Mouse (Mus musculus) erythroblast, embryonic 14.5 days (primary cell): ENCODE results near the gene Gcm1. TPM values are rescaled to one million over a fixed set of nuclear protein-coding genes. Genes with fewer than 3 reads are reported as not detected.

Experiments used
- H3K27me3 ChIP-seq: 2 replicates; pipeline ENCODE4 v1.6.1; 2012; ENCODE audit warnings: inconsistent platforms; ENCODE audit not compliant: control insufficient read depth
- H3K36me3 ChIP-seq: 2 replicates; pipeline ENCODE4 v1.6.1; 2012; ENCODE audit warnings: mild to moderate bottlenecking, inconsistent platforms; ENCODE audit not compliant: control insufficient read depth
- H3K4me1 ChIP-seq: 2 replicates; pipeline ENCODE4 v1.6.1; 2012; ENCODE audit warnings: inconsistent platforms; ENCODE audit not compliant: control insufficient read depth
- H3K4me3 ChIP-seq: replicated peaks from 2 replicates; pipeline ENCODE3; 2012; ENCODE audit warnings: moderate library complexity, mild to moderate bottlenecking, inconsistent platforms
- H3K9me3 ChIP-seq: 2 replicates; pipeline ENCODE4 v1.6.1; 2012; ENCODE audit warnings: low read length, inconsistent platforms, mixed read lengths; ENCODE audit not compliant: control insufficient read depth
- GATA1 ChIP-seq: IDR thresholded peaks from 2 replicates; pipeline ENCODE4 v1.6.1; 2012; ENCODE audit warnings: low read length, inconsistent platforms, mixed read lengths
- TAL1 ChIP-seq: IDR thresholded peaks from 3 replicates; pipeline ENCODE4 v1.6.1; 2012; ENCODE audit warnings: low read length, inconsistent platforms, mixed read lengths
- polyA plus RNA-seq: library from polyadenylated mRNA; stranded (reverse); fragments of >175 nt; gene quantifications from 2 replicates; pipeline ENCODE4 v1.2.3, GENCODE M21; 2012

Gene Gcm1
- not detected in 2 replicates for polyA plus RNA-seq

DNA sequence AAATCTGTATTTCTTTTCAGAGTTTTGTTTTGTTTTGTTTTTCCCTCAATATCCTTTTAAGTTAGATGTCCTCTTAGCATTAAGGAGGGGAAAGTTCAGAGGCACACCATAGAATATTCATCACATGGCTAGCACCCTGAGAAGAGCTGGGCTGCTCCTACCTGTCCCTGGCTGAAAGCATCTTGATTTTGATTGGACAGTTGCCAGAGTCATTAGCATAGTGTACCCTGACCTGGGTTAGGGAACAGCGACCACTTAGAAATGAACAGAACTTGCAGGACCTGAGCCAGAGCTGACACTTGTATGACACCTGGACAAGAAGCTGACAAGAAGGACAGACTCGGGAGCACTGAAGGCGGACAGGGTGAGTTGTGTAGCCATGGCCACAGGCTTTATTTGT lies at the start of gene Gcm1:
Gcm1 (plus strand) TSS at position 248 of the 400 bp plus-strand sequence.
- Histone ChIP-seq H3K36me3 (no peaks in the 10 kb centered on the region), H3K27me3 (no peaks in the 10 kb centered on the region; the same call in 1 of the 2 replicates), H3K9me3 (no peaks in the 10 kb centered on the region), H3K4me1 (peaks cover 7% of the 10 kb centered on the region), H3K4me3 (no peak within 1 kb of the TSS)
- TF ChIP-seq TAL1 (no peak), GATA1 (no peak)

- H3K4me3 ChIP-seq, result no peak overlapping the region
- H3K27me3 ChIP-seq, result peaks cover 11% of the 10 kb centered on the region
- H3K4me1 ChIP-seq, result peaks cover 31% of the 10 kb centered on the region
- H3K36me3 ChIP-seq, result no peaks in the 10 kb centered on the region
- H3K9me3 ChIP-seq, result no peaks in the 10 kb centered on the region
- no peak for TF ChIP-seq TAL1
- no peak for TF ChIP-seq GATA1
Measured at GRCm38 (mm10) chr9:78003278-78003677, 48.4 kb upstream of the Gcm1 start.

DNA sequence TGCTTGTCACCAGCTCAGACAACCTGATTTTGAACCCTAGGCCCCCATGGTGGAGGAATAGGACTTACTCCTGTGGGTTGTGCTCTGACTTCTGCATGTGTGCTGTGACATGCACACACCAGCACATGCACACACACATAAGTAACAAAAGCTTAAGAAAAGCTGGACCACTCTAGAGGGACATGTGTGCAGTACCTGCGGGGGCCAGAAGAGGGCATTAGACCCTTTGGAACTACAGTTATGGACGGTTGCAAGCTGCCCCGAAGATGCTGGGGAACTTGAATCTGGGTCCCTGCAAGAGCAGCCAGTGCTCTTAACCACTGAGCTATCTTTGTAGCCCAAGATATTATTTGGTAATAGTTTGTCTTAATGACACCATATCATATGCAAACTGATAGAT lies 46.2 kb upstream of the Gcm1 start:
- Histone ChIP-seq H3K4me1 (peaks cover 23% of the 10 kb centered on the region), H3K4me3 (no peak overlapping the region), H3K36me3 (no peaks in the 10 kb centered on the region), H3K9me3 (no peaks in the 10 kb centered on the region), H3K27me3 (peaks cover 20% of the 10 kb centered on the region)
- no peak for TF ChIP-seq GATA1

DNA sequence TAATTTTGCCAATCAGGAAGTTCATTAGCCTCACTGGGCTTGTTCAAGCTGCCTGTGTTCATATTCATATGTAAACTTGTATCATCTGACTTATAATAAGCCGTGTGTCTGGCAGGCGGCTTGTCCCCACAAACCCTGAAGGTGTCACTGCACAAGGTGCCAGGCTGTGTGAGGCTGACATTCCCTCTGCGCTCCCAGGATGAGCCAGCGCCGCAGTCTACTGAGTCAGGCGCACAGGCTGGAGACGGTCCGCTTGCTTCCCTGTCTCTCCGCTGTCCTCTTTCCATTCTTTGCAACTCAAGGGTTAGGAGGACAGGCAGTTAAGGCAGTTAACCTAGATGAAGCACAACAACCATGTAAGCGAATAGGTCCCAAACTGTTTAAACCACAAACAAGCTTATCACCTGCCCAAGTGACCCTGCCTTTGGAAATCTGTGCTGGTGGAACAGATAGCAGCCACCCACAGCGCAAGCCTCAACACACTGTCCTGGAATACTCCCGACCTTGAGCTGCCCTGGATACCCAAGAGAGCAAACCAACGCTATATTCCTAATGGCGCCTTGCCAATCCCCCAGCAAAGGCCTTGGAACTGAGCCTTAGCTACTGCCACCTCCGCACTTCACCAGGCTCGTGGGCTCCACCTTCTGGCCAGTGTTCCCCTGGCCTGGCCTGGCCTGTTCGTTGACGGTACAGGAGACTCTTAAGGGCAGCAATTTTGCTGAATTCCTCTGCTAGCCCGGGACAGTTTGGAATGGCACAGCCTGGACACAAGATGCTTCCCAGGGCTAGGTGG lies 45.3 kb upstream of the Gcm1 start:
- H3K4me1 ChIP-seq, result peaks cover 17% of the 10 kb centered on the region
- H3K36me3 ChIP-seq, result no peaks in the 10 kb centered on the region
- H3K4me3 ChIP-seq, result no peak overlapping the region
- H3K9me3 ChIP-seq, result no peaks in the 10 kb centered on the region
- TF ChIP-seq TAL1, result no peak
- TF ChIP-seq GATA1, result no peak
- peaks cover 26% of the 10 kb centered on the region for H3K27me3 ChIP-seq

DNA sequence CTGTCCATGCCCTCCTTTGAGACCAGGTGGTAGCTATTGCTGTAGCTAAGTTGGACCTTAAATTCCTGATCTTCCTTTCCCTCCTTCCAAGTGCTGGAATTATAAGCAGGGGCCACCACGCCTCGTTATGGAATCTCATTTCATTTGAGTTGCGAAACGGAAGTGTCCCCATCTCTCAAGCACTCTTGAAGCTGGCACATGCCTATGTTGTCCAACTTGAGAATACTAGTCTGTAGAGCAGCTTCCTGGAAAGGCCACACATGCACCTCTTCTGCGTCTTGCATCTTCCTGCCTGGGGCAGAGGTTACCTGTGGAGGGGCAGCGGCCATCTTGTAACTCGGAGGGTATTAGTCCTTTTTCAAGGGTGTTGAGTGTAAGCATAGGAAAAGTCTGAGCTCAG lies 42.3 kb upstream of the Gcm1 start:
- Histone ChIP-seq H3K27me3 (peaks cover 18% of the 10 kb centered on the region), H3K4me3 (no peak overlapping the region), H3K9me3 (no peaks in the 10 kb centered on the region), H3K4me1 (peaks cover 17% of the 10 kb centered on the region), H3K36me3 (no peaks in the 10 kb centered on the region)
- TF ChIP-seq GATA1 (no peak), TAL1 (no peak)

DNA sequence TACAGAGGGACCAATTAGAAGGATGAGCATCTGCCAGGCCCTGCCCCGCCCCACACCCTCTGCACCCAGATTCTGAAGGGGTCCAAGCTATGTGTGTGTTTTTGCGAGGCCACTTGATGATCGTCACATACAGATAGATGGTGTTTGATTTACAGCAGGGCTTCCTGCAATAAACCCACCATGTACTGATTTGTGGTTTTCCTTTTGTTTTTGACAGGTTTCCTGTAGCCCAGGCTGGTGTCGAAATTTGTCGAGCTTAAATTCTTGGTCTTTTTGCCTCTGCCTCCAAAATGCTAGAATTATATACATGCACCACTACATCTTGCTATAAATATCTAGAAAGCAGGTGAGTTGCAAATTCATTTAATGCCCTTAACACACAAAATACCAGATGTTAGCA lies 41.5 kb upstream of the Gcm1 start:
- Histone ChIP-seq H3K36me3 (no peaks in the 10 kb centered on the region), H3K4me1 (peaks cover 13% of the 10 kb centered on the region), H3K4me3 (no peak overlapping the region), H3K9me3 (no peaks in the 10 kb centered on the region), H3K27me3 (peaks cover 17% of the 10 kb centered on the region)
- TF ChIP-seq TAL1, result no peak
- no peak for TF ChIP-seq GATA1

DNA sequence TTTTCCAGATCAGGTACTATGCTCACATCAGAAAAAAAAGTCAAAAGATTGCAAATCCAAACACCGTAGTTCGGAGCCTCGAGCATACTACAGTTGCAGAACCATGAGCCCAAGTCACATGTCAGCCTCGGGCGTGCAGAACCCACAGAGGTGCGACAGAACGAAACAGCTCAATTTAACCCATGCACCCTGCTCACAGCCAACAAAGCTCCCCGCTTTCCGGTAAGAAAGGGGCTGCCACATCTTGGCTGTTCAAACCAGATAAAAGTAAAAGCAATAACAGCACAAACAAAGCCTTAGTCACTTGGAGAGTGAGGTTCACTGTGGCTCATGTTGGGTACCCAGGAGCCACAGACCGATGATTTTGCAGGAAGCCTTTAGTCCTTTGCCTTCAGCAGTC lies 41.0 kb upstream of the Gcm1 start:
- Histone ChIP-seq H3K27me3 (peaks cover 17% of the 10 kb centered on the region), H3K9me3 (no peaks in the 10 kb centered on the region), H3K4me3 (no peak overlapping the region), H3K4me1 (peaks cover 10% of the 10 kb centered on the region), H3K36me3 (no peaks in the 10 kb centered on the region)
- no peak for TF ChIP-seq TAL1

DNA sequence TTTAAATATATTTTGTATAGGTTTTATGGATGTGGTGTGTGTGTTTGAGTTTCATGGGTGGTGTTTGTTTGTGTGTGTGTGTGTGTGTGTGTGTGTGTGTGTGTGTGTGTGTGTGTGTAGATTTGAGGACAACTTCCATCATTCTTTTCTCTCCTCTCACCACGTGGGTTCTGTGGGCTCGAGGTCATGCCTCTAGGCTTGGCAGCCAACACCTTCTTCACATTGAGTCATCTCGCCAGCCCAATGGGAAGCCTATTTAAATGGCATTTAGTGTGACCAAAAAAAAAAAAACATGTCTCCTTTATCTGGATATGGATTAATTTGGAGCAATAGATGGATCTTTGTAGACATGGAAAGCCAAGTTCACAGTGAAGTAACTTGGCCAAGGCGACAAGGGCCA lies 39.7 kb upstream of the Gcm1 start:
- H3K4me3 ChIP-seq, result no peak overlapping the region
- H3K9me3 ChIP-seq, result no peaks in the 10 kb centered on the region
- no peak for TF ChIP-seq TAL1
- no peak for TF ChIP-seq GATA1
- H3K27me3 ChIP-seq, result peaks cover 17% of the 10 kb centered on the region
- H3K36me3 ChIP-seq, result no peaks in the 10 kb centered on the region
- H3K4me1 ChIP-seq, result peaks cover 1% of the 10 kb centered on the region; the same call in 1 of the 2 replicates

DNA sequence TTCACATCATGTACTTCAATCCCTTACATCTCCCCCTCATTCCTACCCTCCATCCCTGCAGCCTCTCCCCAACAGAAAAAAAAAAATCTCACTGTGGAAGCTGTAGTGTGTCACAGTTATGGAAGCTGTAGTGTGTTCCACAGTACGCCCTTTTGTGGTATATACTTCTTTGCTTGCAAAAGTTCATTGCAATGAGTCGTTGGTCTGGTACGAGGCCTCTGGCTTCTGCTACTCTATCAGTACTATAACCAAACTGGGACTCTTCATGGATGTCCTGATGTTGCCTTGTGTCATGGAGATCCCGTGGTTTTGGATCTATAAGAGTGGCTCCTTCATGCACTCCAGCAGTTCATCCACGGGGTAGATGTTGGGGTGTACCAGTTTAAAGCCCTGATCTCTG lies 39.0 kb upstream of the Gcm1 start:
- Histone ChIP-seq H3K27me3 (peaks cover 17% of the 10 kb centered on the region), H3K4me3 (no peak overlapping the region), H3K4me1 (peaks cover 1% of the 10 kb centered on the region; the same call in 1 of the 2 replicates), H3K9me3 (no peaks in the 10 kb centered on the region), H3K36me3 (no peaks in the 10 kb centered on the region)
- no peak for TF ChIP-seq TAL1
- TF ChIP-seq GATA1, result no peak

DNA sequence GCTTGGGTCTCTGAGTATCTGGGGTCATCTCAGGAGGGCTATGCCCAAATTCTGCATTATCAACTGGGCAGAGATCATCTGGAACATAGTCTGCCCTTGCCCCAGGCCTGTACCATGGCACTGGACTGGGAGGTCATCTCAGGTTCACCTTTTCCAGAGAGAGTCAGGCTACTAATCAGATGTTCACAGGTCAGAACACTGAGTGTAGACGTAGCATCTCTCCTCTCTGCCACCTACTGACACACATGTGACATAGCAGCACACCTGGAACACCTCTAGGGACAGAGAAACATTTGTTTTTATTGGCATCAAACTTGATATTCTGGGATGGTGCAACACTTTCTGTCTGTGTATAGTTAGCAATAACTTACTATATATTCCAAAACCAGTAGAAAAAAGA lies 37.9 kb upstream of the Gcm1 start:
- no peaks in the 10 kb centered on the region for H3K36me3 ChIP-seq
- peaks cover 1% of the 10 kb centered on the region; the same call in 1 of the 2 replicates for H3K4me1 ChIP-seq
- H3K4me3 ChIP-seq, result no peak overlapping the region
- H3K9me3 ChIP-seq, result no peaks in the 10 kb centered on the region
- TF ChIP-seq GATA1 (no peak), TAL1 (no peak)
- peaks cover 15% of the 10 kb centered on the region for H3K27me3 ChIP-seq
